Mouse (Mus musculus) embryonic facial prominence, embryonic 15.5 days (tissue): ENCODE results near the gene Zkscan7. TPM values are rescaled to one million over a fixed set of nuclear protein-coding genes. Genes with fewer than 3 reads are reported as not detected.
"Not testable (repeated sequence)": the region's sequence is repeated elsewhere in the genome, so short reads cannot be mapped to it uniquely, and the experiment has no call there.

Source experiments
- ATAC-seq: fragments of 200-750 bp; cut with Nextera tagmentation; 2 replicates; pipeline ENCODE4 v1.8.0; 2017; ENCODE audit warnings: low read depth, moderate TSS enrichment; ENCODE audit not compliant: insufficient number of reproducible peaks, low FRiP score, low TSS enrichment
- H3K27ac ChIP-seq: fragments of 300-500 bp; sonication (generic); replicated peaks from 2 replicates; pipeline ENCODE4 v1.5.1; 2015; ENCODE audit warnings: mild to moderate bottlenecking, inconsistent platforms
- H3K27me3 ChIP-seq: fragments of 300-500 bp; sonication (generic); 2 replicates; pipeline ENCODE4 v1.6.1; 2015; ENCODE audit warnings: inconsistent platforms
- H3K36me3 ChIP-seq: fragments of 300-500 bp; sonication (generic); 2 replicates; pipeline ENCODE4 v1.6.1; 2015; ENCODE audit warnings: mild to moderate bottlenecking, inconsistent platforms
- H3K4me1 ChIP-seq: fragments of 300-500 bp; sonication (generic); 2 replicates; pipeline ENCODE4 v1.6.1; 2015; ENCODE audit warnings: inconsistent platforms
- H3K4me2 ChIP-seq: fragments of 300-500 bp; sonication (generic); replicated peaks from 2 replicates; pipeline ENCODE4 v1.6.1; 2015; ENCODE audit warnings: mild to moderate bottlenecking, inconsistent platforms
- H3K4me3 ChIP-seq: fragments of 300-500 bp; sonication (generic); replicated peaks from 2 replicates; pipeline ENCODE4 v1.5.1; 2015; ENCODE audit warnings: mild to moderate bottlenecking, inconsistent platforms
- H3K9ac ChIP-seq: fragments of 300-500 bp; sonication (generic); 2 replicates; pipeline ENCODE4 v1.6.1; 2015; ENCODE audit warnings: inconsistent platforms
- H3K9me3 ChIP-seq: fragments of 300-500 bp; sonication (generic); replicated peaks from 2 replicates; pipeline ENCODE4 v1.6.1; 2016; ENCODE audit warnings: inconsistent platforms
- WGBS: fragments of 180-500 bp; shearing (Covaris S2); methylation state at CpG from one replicate; pipeline ENCODE4 v1.1.7; 2015; 5-methylcytosine and 5-hydroxymethylcytosine counted together
- polyA plus RNA-seq: library from polyadenylated mRNA; unstranded; fragments of >200 nt; fragmentation: Nextera tagmentation; extraction: Ambion mirVana; gene quantifications from 2 replicates; pipeline ENCODE4 v1.2.1, GENCODE M21; 2015

Gene Zkscan7
- polyA plus RNA-seq: 5.3 and 6.5 TPM in 2 replicates

- Histone ChIP-seq H3K4me3 (peak within 1 kb of the TSS; percentile 66), H3K27ac (no peak within 1 kb of the TSS), H3K36me3 (no peaks in the 10 kb centered on the region), H3K4me2 (peak within 1 kb of the TSS; percentile 66), H3K9ac (no peak within 1 kb of the TSS), H3K9me3 (no peaks in the 10 kb centered on the region), H3K4me1 (peaks cover 8% of the 10 kb centered on the region; the same call in 1 of the 2 replicates), H3K27me3 (no peaks in the 10 kb centered on the region)
- 81% methylated on average over 3 of the region's 3 CpGs for WGBS
- ATAC-seq: no peak
These were observed at the start of gene Zkscan7 for GRCm38 (mm10) chr9:122885385-122885784. Zkscan7 (plus strand) TSS chr9:122885685.

- Histone ChIP-seq H3K4me2 (no peak overlapping the region), H3K36me3 (peaks cover 8% of the 10 kb centered on the region), H3K9ac (no peak overlapping the region), H3K27ac (peak overlapping the region; percentile 73), H3K4me1 (peaks cover 21% of the 10 kb centered on the region), H3K9me3 (no peaks in the 10 kb centered on the region), H3K4me3 (no peak overlapping the region), H3K27me3 (no peaks in the 10 kb centered on the region)
- WGBS: 32% methylated on average over 9 of the region's 9 CpGs
- no peak for ATAC-seq
These were observed 49.4 kb upstream of the Zkscan7 start for GRCm38 (mm10) chr9:122836126-122836525.

DNA sequence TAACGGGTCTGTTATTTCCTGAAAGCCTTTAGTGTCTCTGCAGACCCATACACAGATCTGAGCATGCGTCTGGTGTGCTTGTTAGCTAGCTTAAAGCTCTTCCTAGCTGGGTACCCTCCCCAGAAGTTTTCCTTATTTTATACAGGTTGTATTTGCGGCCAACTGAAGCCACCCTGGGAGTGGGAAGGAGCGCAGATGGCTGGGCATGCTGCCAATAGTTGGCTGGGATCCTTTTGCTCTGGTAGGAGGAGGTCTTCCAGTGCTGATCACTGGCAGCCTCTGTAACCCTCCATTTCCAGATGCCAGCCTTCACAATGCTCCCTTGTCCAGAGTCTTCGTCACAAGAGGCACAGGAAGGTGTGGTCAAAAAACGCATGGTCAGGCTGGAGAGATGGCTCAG is 48.7 kb upstream of the Zkscan7 start:
- no peak overlapping the region for H3K9ac ChIP-seq
- no peak overlapping the region for H3K4me2 ChIP-seq
- 11% methylated on average over 6 of the region's 6 CpGs for WGBS
- peaks cover 21% of the 10 kb centered on the region for H3K4me1 ChIP-seq
- peak; percentile 82 for ATAC-seq
- H3K4me3 ChIP-seq: no peak overlapping the region
- no peaks in the 10 kb centered on the region for H3K27me3 ChIP-seq
- H3K36me3 ChIP-seq: peaks cover 8% of the 10 kb centered on the region
- H3K9me3 ChIP-seq: no peaks in the 10 kb centered on the region
- H3K27ac ChIP-seq: peak overlapping the region; percentile 73

- Histone ChIP-seq H3K4me3 (no peak overlapping the region), H3K27me3 (no peaks in the 10 kb centered on the region), H3K36me3 (peaks cover 8% of the 10 kb centered on the region), H3K4me2 (0 out of 2 replicates have a peak overlapping the region, but pooled peaks have one; percentile 28), H3K27ac (peak overlapping the region; percentile 73), H3K4me1 (peaks cover 21% of the 10 kb centered on the region), H3K9ac (no peak overlapping the region), H3K9me3 (no peaks in the 10 kb centered on the region)
- no peak for ATAC-seq
- 76% methylated on average over 4 of the region's 4 CpGs for WGBS
These were observed 48.3 kb upstream of the Zkscan7 start for GRCm38 (mm10) chr9:122837216-122837615.

DNA sequence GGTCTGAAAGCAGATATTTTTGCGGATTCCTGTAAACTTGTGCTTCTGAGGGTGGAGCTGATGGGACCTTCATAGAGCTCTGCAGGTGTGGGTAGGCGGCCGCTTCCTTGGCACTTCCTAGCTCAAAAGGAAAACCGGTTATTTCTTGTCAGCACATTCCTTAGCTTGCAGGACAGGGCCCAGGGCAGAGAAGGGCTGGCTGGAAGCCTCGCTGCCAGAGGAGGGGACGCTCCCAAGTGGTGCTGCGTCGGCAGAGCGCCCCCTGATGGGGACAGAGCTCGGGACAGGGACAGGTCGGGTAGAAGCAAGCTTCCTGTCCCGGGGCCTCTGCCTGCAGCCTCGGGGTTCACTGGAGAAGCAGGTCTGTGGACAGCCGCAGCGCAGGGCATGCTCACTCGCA is 47.8 kb upstream of the Zkscan7 start:
- Histone ChIP-seq H3K27me3 (no peaks in the 10 kb centered on the region), H3K9me3 (no peaks in the 10 kb centered on the region), H3K4me1 (peaks cover 21% of the 10 kb centered on the region), H3K27ac (peak overlapping the region; percentile 73), H3K4me2 (peak overlapping the region; percentile 28), H3K36me3 (peaks cover 8% of the 10 kb centered on the region), H3K4me3 (peak overlapping the region; percentile 7; the same call in 1 of the 2 replicates), H3K9ac (no peak overlapping the region)
- peak; percentile 49 for ATAC-seq
- WGBS: 29% methylated on average over 16 of the region's 16 CpGs

GRCm38 (mm10) chr9:122843760-122844159 is 41.7 kb upstream of the Zkscan7 start, which contains the start of gene Gm35549:
Gm35549 (minus strand) TSS chr9:122844035.
- Histone ChIP-seq H3K4me1 (no peaks in the 10 kb centered on the region), H3K27ac (no peak within 1 kb of the TSS), H3K9me3 (no peaks in the 10 kb centered on the region), H3K4me2 (no peak within 1 kb of the TSS), H3K4me3 (no peak within 1 kb of the TSS), H3K36me3 (peaks cover 5% of the 10 kb centered on the region; the same call in 1 of the 2 replicates), H3K9ac (no peak within 1 kb of the TSS), H3K27me3 (no peaks in the 10 kb centered on the region)
- ATAC-seq: no peak
- WGBS: 78% methylated on average over 3 of the region's 3 CpGs

DNA sequence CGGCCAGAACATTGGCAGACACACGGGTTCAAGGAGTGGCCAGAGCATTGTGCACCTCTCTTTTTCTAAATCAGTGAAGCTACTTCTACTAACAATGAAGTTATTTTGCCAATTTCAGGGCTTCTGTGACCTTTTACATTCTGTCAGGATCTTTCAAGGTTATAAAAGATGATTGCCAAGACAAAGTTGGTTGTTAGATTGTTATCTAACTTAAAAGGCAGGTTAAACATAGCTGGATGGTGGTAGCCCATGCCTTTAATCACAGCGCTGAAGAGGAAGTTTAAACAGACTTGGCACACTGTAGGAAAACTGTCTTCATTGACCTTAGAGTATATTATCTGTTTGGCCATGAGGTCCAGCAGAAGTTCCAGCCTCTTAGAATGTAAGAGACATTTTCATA is 39.9 kb upstream of the Zkscan7 start:
- 85% methylated on average over 3 of the region's 3 CpGs for WGBS

GRCm38 (mm10) chr9:122846156-122846555 is 39.3 kb upstream of the Zkscan7 start:
- H3K4me3 ChIP-seq: no peak overlapping the region
- no peaks in the 10 kb centered on the region for H3K27me3 ChIP-seq
- no peaks in the 10 kb centered on the region for H3K4me1 ChIP-seq
- no peak overlapping the region for H3K4me2 ChIP-seq
- H3K36me3 ChIP-seq: peaks cover 28% of the 10 kb centered on the region
- H3K27ac ChIP-seq: no peak overlapping the region
- peaks cover 4% of the 10 kb centered on the region; the same call in 1 of the 2 replicates for H3K9me3 ChIP-seq
- no peak for ATAC-seq
- H3K9ac ChIP-seq: no peak overlapping the region

More for the DNA sequence above, 39.9 kb upstream of the Zkscan7 start:
- Histone ChIP-seq H3K4me2 (no peak overlapping the region), H3K27ac (no peak overlapping the region), H3K27me3 (no peaks in the 10 kb centered on the region), H3K9ac (no peak overlapping the region), H3K9me3 (peaks cover 3% of the 10 kb centered on the region; the same call in 1 of the 2 replicates), H3K4me1 (no peaks in the 10 kb centered on the region), H3K4me3 (no peak overlapping the region), H3K36me3 (peaks cover 22% of the 10 kb centered on the region)
- ATAC-seq: no peak

GRCm38 (mm10) chr9:122847811-122848311 is 37.6 kb upstream of the Zkscan7 start:
- not testable (repeated sequence) for ATAC-seq, H3K4me2 ChIP-seq, H3K4me3 ChIP-seq, H3K4me1 ChIP-seq, H3K27me3 ChIP-seq, H3K9ac ChIP-seq, H3K9me3 ChIP-seq, H3K27ac ChIP-seq
- 87% methylated on average over 7 of the region's 8 CpGs for WGBS
- H3K36me3 ChIP-seq: peaks cover 45% of the 10 kb centered on the region

DNA sequence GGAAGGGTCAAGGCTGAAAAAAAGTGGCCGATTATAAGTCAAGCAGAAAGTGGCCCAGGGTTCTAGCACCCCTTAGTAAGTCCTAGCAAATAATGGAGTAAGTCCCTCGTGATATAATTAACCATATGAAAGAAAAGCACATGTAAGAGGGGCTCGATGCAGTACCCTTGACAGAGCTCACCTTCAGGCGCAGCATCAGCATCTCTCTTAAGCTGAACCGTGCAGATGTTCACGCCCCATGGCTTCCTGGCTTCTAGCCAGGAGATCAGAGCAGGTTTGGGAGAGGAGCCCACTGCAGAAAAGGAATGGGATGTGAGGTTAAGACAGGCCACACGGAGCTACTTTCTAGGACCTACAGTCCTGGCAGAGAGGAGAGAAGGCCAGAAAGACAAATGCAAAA is 31.0 kb upstream of the Zkscan7 start:
- ATAC-seq: no peak
- no peak overlapping the region for H3K4me2 ChIP-seq
- no peaks in the 10 kb centered on the region for H3K27me3 ChIP-seq
- H3K27ac ChIP-seq: no peak overlapping the region
- no peak overlapping the region for H3K9ac ChIP-seq
- 88% methylated on average over 7 of the region's 7 CpGs for WGBS
- peaks cover 93% of the 10 kb centered on the region for H3K36me3 ChIP-seq
- no peak overlapping the region for H3K4me3 ChIP-seq
- peaks cover 10% of the 10 kb centered on the region; the same call in 1 of the 2 replicates for H3K9me3 ChIP-seq
- no peaks in the 10 kb centered on the region for H3K4me1 ChIP-seq

DNA sequence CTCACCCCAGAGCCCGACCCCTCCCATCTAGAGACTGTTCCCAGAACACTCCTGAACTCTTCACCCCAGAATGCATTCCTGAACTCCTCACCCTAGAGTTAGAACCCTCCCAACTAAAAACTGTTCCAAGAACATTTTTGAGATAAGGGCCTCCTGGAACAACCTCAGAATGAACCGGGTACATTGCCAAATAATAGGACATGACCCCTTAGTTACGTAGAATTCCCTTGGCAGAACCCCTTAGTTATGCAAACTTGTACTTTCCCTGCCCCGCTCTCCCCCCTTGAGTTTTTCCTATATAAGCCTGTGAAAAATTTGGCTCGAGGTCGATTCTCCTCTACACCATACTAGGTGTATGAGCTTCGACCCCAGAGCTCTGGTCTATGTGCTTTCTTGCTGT is 30.3 kb upstream of the Zkscan7 start:
- H3K27ac ChIP-seq, H3K4me1 ChIP-seq, ATAC-seq, H3K9ac ChIP-seq, H3K4me3 ChIP-seq, H3K4me2 ChIP-seq, H3K27me3 ChIP-seq: not testable (repeated sequence)
- Histone ChIP-seq H3K9me3 (peaks cover 14% of the 10 kb centered on the region; the same call in 1 of the 2 replicates), H3K36me3 (peaks cover 93% of the 10 kb centered on the region)
- 89% methylated on average over 2 of the region's 7 CpGs for WGBS

DNA sequence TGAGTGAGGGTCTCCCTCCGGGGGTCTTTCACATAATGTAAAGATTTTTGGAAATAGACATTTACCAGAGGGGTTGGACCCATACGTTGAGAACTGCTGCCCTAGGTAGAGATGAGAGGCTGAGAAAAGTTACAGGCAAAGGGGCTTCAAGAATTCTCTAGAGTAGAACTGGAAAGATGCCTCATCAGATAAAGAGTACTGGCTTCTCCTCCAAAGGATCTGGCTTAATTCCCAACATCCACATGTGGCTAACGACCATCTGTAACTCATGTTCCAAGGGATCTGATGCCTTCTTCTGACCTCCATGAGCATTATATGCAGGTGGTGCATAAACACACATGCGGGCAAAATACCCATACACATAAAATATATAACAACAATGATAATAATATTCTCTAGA is 29.9 kb upstream of the Zkscan7 start:
- no peak overlapping the region for H3K4me3 ChIP-seq

More for the DNA sequence above, 29.9 kb upstream of the Zkscan7 start:
- Histone ChIP-seq H3K9me3 (peaks cover 15% of the 10 kb centered on the region; the same call in 1 of the 2 replicates), H3K27me3 (no peaks in the 10 kb centered on the region), H3K36me3 (peaks cover 93% of the 10 kb centered on the region), H3K9ac (no peak overlapping the region), H3K27ac (no peak overlapping the region), H3K4me2 (no peak overlapping the region), H3K4me1 (no peaks in the 10 kb centered on the region)
- WGBS: 96% methylated on average over 4 of the region's 4 CpGs
- no peak for ATAC-seq
